Mouse (Mus musculus): ENCODE measurements around the gene Rbm47. TPM values are rescaled to one million over a fixed set of nuclear protein-coding genes. Genes with fewer than 3 reads are reported as not detected.

Gene Rbm47
- polyA plus RNA-seq, 1 experiment from 2014 or later = 9.9 TPM

GRCm38 (mm10) chr5:65968004-65968403, 204.9 kb downstream of the Rbm47 start:
- DNase-seq (ENCODE audit: low spot score) = no peak
- H3K9me3 ChIP-seq = no peaks in the 10 kb centered on the region
- 94% methylated on average over 3 of the region's 3 CpGs for WGBS
- H3K4me3 ChIP-seq = no peak overlapping the region
- H3K27me3 ChIP-seq (ENCODE audit: insufficient read depth, poor library complexity, severe bottlenecking) = no peaks in the 10 kb centered on the region
- H3K27ac ChIP-seq = no peak overlapping the region
- 0 out of 2 replicates have a peak, but pooled peaks cover 5% of the 10 kb centered on the region for H3K4me1 ChIP-seq (replicated peaks)
- no peaks in the 10 kb centered on the region for H3K36me3 ChIP-seq

DNA sequence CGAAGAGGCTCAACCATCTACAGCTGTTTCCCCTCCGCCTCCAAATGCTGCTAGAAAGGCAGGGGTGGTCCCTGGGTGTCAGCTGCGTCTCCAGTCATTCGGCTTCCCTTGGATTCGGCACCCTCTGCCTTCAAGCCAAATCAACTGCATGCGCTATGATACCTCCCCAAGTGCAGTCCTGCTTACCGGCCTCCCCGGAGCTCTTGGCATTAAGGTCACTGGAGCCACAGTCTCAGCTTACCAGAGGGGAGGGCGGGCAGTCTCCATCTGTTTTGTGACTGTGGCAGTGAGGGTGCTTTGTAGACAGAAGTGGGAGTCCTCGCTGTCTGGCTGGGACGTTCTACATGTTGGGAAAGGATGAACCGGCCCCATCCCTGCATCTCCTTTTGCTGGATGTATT, 205.8 kb downstream of the Rbm47 start:
- 0 out of 2 replicates have a peak, but pooled peaks cover 5% of the 10 kb centered on the region for H3K4me1 ChIP-seq (replicated peaks)
- H3K4me3 ChIP-seq = no peak overlapping the region
- 51% methylated on average over 12 of the region's 12 CpGs for WGBS
- H3K36me3 ChIP-seq = no peaks in the 10 kb centered on the region
- no peaks in the 10 kb centered on the region for H3K9me3 ChIP-seq
- no peak overlapping the region for H3K27ac ChIP-seq
- DNase-seq (ENCODE audit: low spot score) = no peak
- H3K27me3 ChIP-seq (ENCODE audit: insufficient read depth, poor library complexity, severe bottlenecking) = no peaks in the 10 kb centered on the region

Other genes with a start within 250 kb of the Rbm47 start
- gene Chrna9, start 238.2 kb downstream of the Rbm47 start, polyA plus RNA-seq (2016; fragmentation: Nextera tagmentation; extraction: Ambion mirVana) = 0.31 and 1.0 TPM in 2 replicates
- 0.35 and 0.39 TPM in 2 replicates for gene 9130230L23Rik, start 168.8 kb downstream of the Rbm47 start, polyA plus RNA-seq (2016; fragmentation: Nextera tagmentation; extraction: Ambion mirVana)
- gene Nsun7, start 86.8 kb upstream of the Rbm47 start, polyA plus RNA-seq (2016; fragmentation: Nextera tagmentation; extraction: Ambion mirVana) = 0.31 and 0.72 TPM in 2 replicates

Data from hindbrain, embryonic 10.5 days (tissue).